Mouse (Mus musculus): ENCODE results near the gene Pa2g4. TPM values are rescaled to one million over a fixed set of nuclear protein-coding genes. Genes with fewer than 3 reads are reported as not detected.

The Pa2g4 gene
- polyA plus RNA-seq, 1 experiment from 2014 or later, result 196 TPM

GRCm38 (mm10) chr10:128592797-128593196 is 27.0 kb upstream of the Pa2g4 start:
- H3K36me3 ChIP-seq (ENCODE audit: control insufficient read depth, insufficient read depth, low read length), result no peaks in the 10 kb centered on the region
- no peaks in the 10 kb centered on the region for H3K9me3 ChIP-seq (ENCODE audit: control insufficient read depth, low read length)
- H3K4me3 ChIP-seq (ENCODE audit: low read length), result no peak overlapping the region
- no peak overlapping the region for H3K4me2 ChIP-seq (ENCODE audit: low read depth, low read length)
- no peaks in the 10 kb centered on the region for H3K4me1 ChIP-seq (ENCODE audit: control insufficient read depth, insufficient read depth, low read length)
- 79% methylated on average over 5 of the region's 5 CpGs for WGBS
- H3K9ac ChIP-seq (ENCODE audit: low read depth, low read length), result no peak overlapping the region
- no peak overlapping the region for H3K27ac ChIP-seq (ENCODE audit: low read length)
- no peak for ATAC-seq
- peaks cover 4% of the 10 kb centered on the region; the same call in 1 of the 2 replicates for H3K27me3 ChIP-seq (replicated peaks; ENCODE audit: control insufficient read depth, insufficient read depth, low read length)

- H3K4me1 ChIP-seq (ENCODE audit: control insufficient read depth, insufficient read depth, low read length), result peaks cover 7% of the 10 kb centered on the region; the same call in 1 of the 2 replicates
- H3K27ac ChIP-seq (ENCODE audit: low read length), result no peak overlapping the region
- no peak for ATAC-seq
- H3K9ac ChIP-seq (ENCODE audit: low read depth, low read length), result no peak overlapping the region
- no peak overlapping the region for H3K4me3 ChIP-seq (ENCODE audit: low read length)
- no peaks in the 10 kb centered on the region for H3K9me3 ChIP-seq (ENCODE audit: control insufficient read depth, low read length)
- H3K4me2 ChIP-seq (ENCODE audit: low read depth, low read length), result no peak overlapping the region
- H3K36me3 ChIP-seq (ENCODE audit: control insufficient read depth, insufficient read depth, low read length), result no peaks in the 10 kb centered on the region
- peaks cover 4% of the 10 kb centered on the region; the same call in 1 of the 2 replicates for H3K27me3 ChIP-seq (replicated peaks; ENCODE audit: control insufficient read depth, insufficient read depth, low read length)
- 84% methylated on average over 6 of the region's 6 CpGs for WGBS
Observed at GRCm38 (mm10) chr10:128591436-128591835, 25.6 kb upstream of the Pa2g4 start.

- H3K4me1 ChIP-seq (ENCODE audit: control insufficient read depth, insufficient read depth, low read length), result peaks cover 8% of the 10 kb centered on the region; the same call in 1 of the 2 replicates
- peak overlapping the region; percentile 91 for H3K4me2 ChIP-seq (ENCODE audit: low read depth, low read length)
- H3K4me3 ChIP-seq (ENCODE audit: low read length), result peak overlapping the region; percentile 66
- no peaks in the 10 kb centered on the region for H3K36me3 ChIP-seq (ENCODE audit: control insufficient read depth, insufficient read depth, low read length)
- peak overlapping the region; percentile 96 for H3K27ac ChIP-seq (ENCODE audit: low read length)
- ATAC-seq, result peak; percentile 0; the same call in 1 of the 2 replicates
- under 1% methylated on average over 43 of the region's 43 CpGs for WGBS
- H3K9me3 ChIP-seq (ENCODE audit: control insufficient read depth, low read length), result no peaks in the 10 kb centered on the region
- H3K9ac ChIP-seq (ENCODE audit: low read depth, low read length), result peak overlapping the region; percentile 84
- H3K27me3 ChIP-seq (replicated peaks; ENCODE audit: control insufficient read depth, insufficient read depth, low read length), result peaks cover 4% of the 10 kb centered on the region; the same call in 1 of the 2 replicates
Observed at GRCm38 (mm10) chr10:128590193-128590690, 24.5 kb upstream of the Pa2g4 start.

- under 1% methylated on average over 43 of the region's 43 CpGs for WGBS
Observed at GRCm38 (mm10) chr10:128589464-128590192, 23.8 kb upstream of the Pa2g4 start, which contains the start of gene Erbb3. Gene Erbb3, minus strand, starts transcription at chr10:128589652.

GRCm38 (mm10) chr10:128588775-128589463 is 23.1 kb upstream of the Pa2g4 start:
- peak overlapping the region; percentile 84 for H3K9ac ChIP-seq (ENCODE audit: low read depth, low read length)
- peak; percentile 34 for ATAC-seq
- H3K27me3 ChIP-seq (replicated peaks; ENCODE audit: control insufficient read depth, insufficient read depth, low read length), result peaks cover 4% of the 10 kb centered on the region; the same call in 1 of the 2 replicates
- H3K4me2 ChIP-seq (ENCODE audit: low read depth, low read length), result peak overlapping the region; percentile 91
- H3K36me3 ChIP-seq (ENCODE audit: control insufficient read depth, insufficient read depth, low read length), result no peaks in the 10 kb centered on the region
- H3K4me1 ChIP-seq (ENCODE audit: control insufficient read depth, insufficient read depth, low read length), result peaks cover 16% of the 10 kb centered on the region
- H3K4me3 ChIP-seq (ENCODE audit: low read length), result peak overlapping the region; percentile 66
- no peaks in the 10 kb centered on the region for H3K9me3 ChIP-seq (ENCODE audit: control insufficient read depth, low read length)
- WGBS, result 2% methylated on average over 23 of the region's 23 CpGs
- peak overlapping the region; percentile 96 for H3K27ac ChIP-seq (ENCODE audit: low read length)

More at GRCm38 (mm10) chr10:128589464-128590192, 23.8 kb upstream of the Pa2g4 start, which contains the start of gene Erbb3:
- peak; percentile 64 for ATAC-seq
- H3K4me1 ChIP-seq (ENCODE audit: control insufficient read depth, insufficient read depth, low read length), result peaks cover 12% of the 10 kb centered on the region
- H3K27me3 ChIP-seq (replicated peaks; ENCODE audit: control insufficient read depth, insufficient read depth, low read length), result peaks cover 4% of the 10 kb centered on the region; the same call in 1 of the 2 replicates
- H3K9me3 ChIP-seq (ENCODE audit: control insufficient read depth, low read length), result no peaks in the 10 kb centered on the region
- H3K27ac ChIP-seq (ENCODE audit: low read length), result peak within 1 kb of the TSS; percentile 96
- peak within 1 kb of the TSS; percentile 84 for H3K9ac ChIP-seq (ENCODE audit: low read depth, low read length)
- peak within 1 kb of the TSS; percentile 66 for H3K4me3 ChIP-seq (ENCODE audit: low read length)
- peak within 1 kb of the TSS; percentile 91 for H3K4me2 ChIP-seq (ENCODE audit: low read depth, low read length)
- no peaks in the 10 kb centered on the region for H3K36me3 ChIP-seq (ENCODE audit: control insufficient read depth, insufficient read depth, low read length)

- H3K36me3 ChIP-seq (ENCODE audit: control insufficient read depth, insufficient read depth, low read length), result no peaks in the 10 kb centered on the region
- WGBS, result 26% methylated on average over 1 of the region's 1 CpGs
- H3K27me3 ChIP-seq (replicated peaks; ENCODE audit: control insufficient read depth, insufficient read depth, low read length), result peaks cover 4% of the 10 kb centered on the region; the same call in 1 of the 2 replicates
- peak overlapping the region; percentile 57 for H3K4me2 ChIP-seq (ENCODE audit: low read depth, low read length)
- H3K9me3 ChIP-seq (ENCODE audit: control insufficient read depth, low read length), result no peaks in the 10 kb centered on the region
- peaks cover 24% of the 10 kb centered on the region for H3K4me1 ChIP-seq (ENCODE audit: control insufficient read depth, insufficient read depth, low read length)
- peak; percentile 14 for ATAC-seq
- H3K27ac ChIP-seq (ENCODE audit: low read length), result peak overlapping the region; percentile 96
- peak overlapping the region; percentile 66 for H3K4me3 ChIP-seq (ENCODE audit: low read length)
- H3K9ac ChIP-seq (ENCODE audit: low read depth, low read length), result peak overlapping the region; percentile 84
Observed at GRCm38 (mm10) chr10:128588136-128588535, 22.3 kb upstream of the Pa2g4 start.

GRCm38 (mm10) chr10:128587697-128588096 is 21.9 kb upstream of the Pa2g4 start:
- Histone ChIP-seq H3K9me3 (ENCODE audit: control insufficient read depth, low read length) (no peaks in the 10 kb centered on the region), H3K27ac (ENCODE audit: low read length) (peak overlapping the region; percentile 96), H3K4me1 (ENCODE audit: control insufficient read depth, insufficient read depth, low read length) (peaks cover 25% of the 10 kb centered on the region), H3K36me3 (ENCODE audit: control insufficient read depth, insufficient read depth, low read length) (peaks cover 2% of the 10 kb centered on the region; the same call in 1 of the 2 replicates), H3K4me3 (ENCODE audit: low read length) (peak overlapping the region; percentile 66), H3K9ac (ENCODE audit: low read depth, low read length) (peak overlapping the region; percentile 84), H3K4me2 (ENCODE audit: low read depth, low read length) (peak overlapping the region; percentile 57), H3K27me3 (replicated peaks; ENCODE audit: control insufficient read depth, insufficient read depth, low read length) (peaks cover 4% of the 10 kb centered on the region; the same call in 1 of the 2 replicates)
- peak; percentile 81 for ATAC-seq
- WGBS, result 38% methylated on average over 8 of the region's 8 CpGs

GRCm38 (mm10) chr10:128587120-128587519 is 21.3 kb upstream of the Pa2g4 start:
- 26% methylated on average over 4 of the region's 4 CpGs for WGBS
- H3K27ac ChIP-seq (ENCODE audit: low read length), result peak overlapping the region; percentile 96
- ATAC-seq, result peak; percentile 24
- peak overlapping the region; percentile 65 for H3K9ac ChIP-seq (ENCODE audit: low read depth, low read length)
- H3K27me3 ChIP-seq (replicated peaks; ENCODE audit: control insufficient read depth, insufficient read depth, low read length), result peaks cover 4% of the 10 kb centered on the region; the same call in 1 of the 2 replicates
- H3K4me1 ChIP-seq (ENCODE audit: control insufficient read depth, insufficient read depth, low read length), result peaks cover 25% of the 10 kb centered on the region
- peak overlapping the region; percentile 57 for H3K4me2 ChIP-seq (ENCODE audit: low read depth, low read length)
- H3K4me3 ChIP-seq (ENCODE audit: low read length), result peak overlapping the region; percentile 66
- no peaks in the 10 kb centered on the region for H3K9me3 ChIP-seq (ENCODE audit: control insufficient read depth, low read length)
- peaks cover 2% of the 10 kb centered on the region; the same call in 1 of the 2 replicates for H3K36me3 ChIP-seq (ENCODE audit: control insufficient read depth, insufficient read depth, low read length)

- no peak for ATAC-seq
- H3K27ac ChIP-seq (ENCODE audit: low read length), result peak overlapping the region; percentile 96
- 8% methylated on average over 1 of the region's 1 CpGs for WGBS
- H3K9me3 ChIP-seq (ENCODE audit: control insufficient read depth, low read length), result no peaks in the 10 kb centered on the region
- H3K9ac ChIP-seq (ENCODE audit: low read depth, low read length), result peak overlapping the region; percentile 65
- peaks cover 2% of the 10 kb centered on the region; the same call in 1 of the 2 replicates for H3K36me3 ChIP-seq (ENCODE audit: control insufficient read depth, insufficient read depth, low read length)
- H3K4me2 ChIP-seq (ENCODE audit: low read depth, low read length), result peak overlapping the region; percentile 57
- peaks cover 25% of the 10 kb centered on the region for H3K4me1 ChIP-seq (ENCODE audit: control insufficient read depth, insufficient read depth, low read length)
- H3K27me3 ChIP-seq (replicated peaks; ENCODE audit: control insufficient read depth, insufficient read depth, low read length), result peaks cover 4% of the 10 kb centered on the region; the same call in 1 of the 2 replicates
- H3K4me3 ChIP-seq (ENCODE audit: low read length), result peak overlapping the region; percentile 66
Observed at GRCm38 (mm10) chr10:128586546-128586945, 20.8 kb upstream of the Pa2g4 start.
